Mouse (Mus musculus) small intestine, adult 2 months (tissue): ENCODE data around the gene Faim2. TPM values are rescaled to one million over a fixed set of nuclear protein-coding genes. Genes with fewer than 3 reads are reported as not detected.

ENCODE experiments used
- H3K27ac ChIP-seq: fragments of 200-500 bp; 2 replicates; pipeline ENCODE4 v1.5.1; 2012; ENCODE audit warnings: low read depth, low read length, control low read depth, inconsistent platforms; ENCODE audit not compliant: insufficient read depth
- H3K27me3 ChIP-seq: fragments of 200-500 bp; 2 replicates; pipeline ENCODE4 v1.6.1; 2012; ENCODE audit warnings: mild to moderate bottlenecking, moderate library complexity, low read length, inconsistent platforms; ENCODE audit not compliant: control insufficient read depth, insufficient read depth
- H3K36me3 ChIP-seq: fragments of 200-500 bp; 2 replicates; pipeline ENCODE4 v1.6.1; 2012; ENCODE audit warnings: mild to moderate bottlenecking, low read length, control low read depth, inconsistent platforms; ENCODE audit not compliant: control insufficient read depth, insufficient read depth
- H3K4me1 ChIP-seq: fragments of 200-500 bp; 2 replicates; pipeline ENCODE4 v1.6.1; 2012; ENCODE audit warnings: low read length, inconsistent platforms, mixed read lengths; ENCODE audit not compliant: control insufficient read depth, insufficient read depth, insufficient read length
- H3K4me3 ChIP-seq: fragments of 200-500 bp; 2 replicates; pipeline ENCODE4 v1.5.1; 2012; ENCODE audit warnings: low read depth, mild to moderate bottlenecking, control low read depth, inconsistent platforms, low read length, moderate library complexity
- CTCF ChIP-seq: fragments of 200-500 bp; IDR thresholded peaks from 2 replicates; pipeline ENCODE4 v1.5.1; 2012; ENCODE audit warnings: low read depth, mild to moderate bottlenecking, control low read depth, inconsistent platforms, low read length, moderate library complexity, mixed read lengths; ENCODE audit not compliant: insufficient replicate concordance, insufficient read length; ENCODE audit errors: extremely low read depth
- POLR2A ChIP-seq: fragments of 200-500 bp; IDR thresholded peaks from 2 replicates; pipeline ENCODE4 v1.6.1; 2012; ENCODE audit warnings: low read depth, mild to moderate bottlenecking, control low read depth, inconsistent platforms, low read length, moderate library complexity
- WGBS: fragments of 180-500 bp; shearing (Covaris S2); methylation state at CpG from one replicate; pipeline ENCODE4 v1.1.7; 2018; 5-methylcytosine and 5-hydroxymethylcytosine counted together
- polyA plus RNA-seq: library from polyadenylated mRNA; depleted of rRNA; stranded (reverse); fragments of >200 nt; gene quantifications from 2 replicates; pipeline ENCODE4 v1.2.3, GENCODE M21; 2012

Faim2 gene
- polyA plus RNA-seq, 1 experiment: 1.7 TPM

GRCm38 (mm10) chr15:99499726-99500125 lies 28.2 kb downstream of the Faim2 start:
- no peaks in the 10 kb centered on the region for H3K36me3 ChIP-seq
- H3K4me3 ChIP-seq: no peak overlapping the region
- H3K4me1 ChIP-seq: peaks cover 23% of the 10 kb centered on the region
- no peaks in the 10 kb centered on the region for H3K27me3 ChIP-seq
- H3K27ac ChIP-seq: no peak overlapping the region
- TF ChIP-seq CTCF: no peak
- TF ChIP-seq POLR2A: no peak
- WGBS: 88% methylated on average over 6 of the region's 6 CpGs

- Histone ChIP-seq H3K4me3 (no peak overlapping the region), H3K4me1 (peaks cover 20% of the 10 kb centered on the region), H3K27me3 (no peaks in the 10 kb centered on the region), H3K27ac (no peak overlapping the region), H3K36me3 (no peaks in the 10 kb centered on the region)
- no peak for TF ChIP-seq POLR2A
- 21% methylated on average over 4 of the region's 4 CpGs for WGBS
These were observed 29.2 kb downstream of the Faim2 start for GRCm38 (mm10) chr15:99498781-99499180.

- Histone ChIP-seq H3K27ac (no peak overlapping the region), H3K4me1 (peaks cover 20% of the 10 kb centered on the region), H3K27me3 (no peaks in the 10 kb centered on the region), H3K4me3 (no peak overlapping the region), H3K36me3 (no peaks in the 10 kb centered on the region)
- TF ChIP-seq CTCF: no peak
- no peak for TF ChIP-seq POLR2A
- 36% methylated on average over 4 of the region's 4 CpGs for WGBS
These were observed 29.6 kb downstream of the Faim2 start for GRCm38 (mm10) chr15:99498356-99498755.

- WGBS: 30% methylated on average over 12 of the region's 12 CpGs
- Histone ChIP-seq H3K4me1 (peaks cover 18% of the 10 kb centered on the region), H3K27ac (peak overlapping the region; percentile 17), H3K36me3 (no peaks in the 10 kb centered on the region), H3K4me3 (no peak overlapping the region), H3K27me3 (no peaks in the 10 kb centered on the region)
- TF ChIP-seq POLR2A (no peak), CTCF (no peak)
These were observed 30.3 kb downstream of the Faim2 start for GRCm38 (mm10) chr15:99497527-99498242.

GRCm38 (mm10) chr15:99497061-99497460 lies 30.9 kb downstream of the Faim2 start:
- Histone ChIP-seq H3K36me3 (no peaks in the 10 kb centered on the region), H3K27ac (peak overlapping the region; percentile 17; the same call in 1 of the 2 replicates), H3K27me3 (no peaks in the 10 kb centered on the region), H3K4me1 (peaks cover 14% of the 10 kb centered on the region), H3K4me3 (no peak overlapping the region)
- 2% methylated on average over 4 of the region's 4 CpGs for WGBS
- TF ChIP-seq POLR2A (no peak), CTCF (peak; percentile 58; the same call in 1 of the 2 replicates)

- Histone ChIP-seq H3K4me3 (no peak overlapping the region), H3K36me3 (no peaks in the 10 kb centered on the region), H3K27me3 (no peaks in the 10 kb centered on the region), H3K27ac (no peak overlapping the region), H3K4me1 (no peaks in the 10 kb centered on the region)
- TF ChIP-seq POLR2A (no peak), CTCF (no peak)
- WGBS: 35% methylated on average over 6 of the region's 6 CpGs
These were observed 43.2 kb downstream of the Faim2 start for GRCm38 (mm10) chr15:99484745-99485144.

- TF ChIP-seq POLR2A: no peak
- no peak for TF ChIP-seq CTCF
- 68% methylated on average over 1 of the region's 1 CpGs for WGBS
- no peaks in the 10 kb centered on the region; the same call in 1 of the 2 replicates for H3K4me1 ChIP-seq
- H3K4me3 ChIP-seq: no peak overlapping the region
- no peaks in the 10 kb centered on the region for H3K27me3 ChIP-seq
- H3K36me3 ChIP-seq: no peaks in the 10 kb centered on the region
- no peak overlapping the region for H3K27ac ChIP-seq
These were observed 52.2 kb downstream of the Faim2 start for GRCm38 (mm10) chr15:99475814-99476213.
